Mouse (Mus musculus) embryo, embryonic 11 days (tissue): Measurements from ENCODE around the gene Prss38.

ENCODE experiments used
- DNase-seq: peaks from one replicate; pipeline ENCODE4 v3.0.0-alpha.2; 2015

Gene Prss38

DNA sequence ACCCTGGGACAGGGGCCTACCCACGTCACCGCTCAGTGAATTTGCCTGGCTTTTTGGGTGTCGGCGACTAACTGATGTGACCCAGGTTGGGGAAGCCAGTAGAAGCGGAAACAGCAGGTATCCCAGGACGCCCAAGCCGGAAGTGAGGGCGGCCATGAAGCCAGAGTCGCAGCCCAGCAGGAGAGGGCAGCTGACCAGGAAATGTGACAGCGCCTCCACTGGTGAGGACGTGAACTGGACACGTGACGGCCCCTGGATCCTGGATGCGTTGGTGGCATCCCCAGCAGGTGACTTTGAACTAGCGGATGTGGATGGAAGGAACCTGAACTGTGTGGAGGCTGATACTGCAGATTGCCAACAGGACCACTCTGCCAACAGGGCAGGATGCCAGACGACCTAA, at the start of gene Prss38:
Gene Prss38, minus strand, starts transcription at position 183 of the 400 bp plus-strand sequence.
- no peak for DNase-seq

DNA sequence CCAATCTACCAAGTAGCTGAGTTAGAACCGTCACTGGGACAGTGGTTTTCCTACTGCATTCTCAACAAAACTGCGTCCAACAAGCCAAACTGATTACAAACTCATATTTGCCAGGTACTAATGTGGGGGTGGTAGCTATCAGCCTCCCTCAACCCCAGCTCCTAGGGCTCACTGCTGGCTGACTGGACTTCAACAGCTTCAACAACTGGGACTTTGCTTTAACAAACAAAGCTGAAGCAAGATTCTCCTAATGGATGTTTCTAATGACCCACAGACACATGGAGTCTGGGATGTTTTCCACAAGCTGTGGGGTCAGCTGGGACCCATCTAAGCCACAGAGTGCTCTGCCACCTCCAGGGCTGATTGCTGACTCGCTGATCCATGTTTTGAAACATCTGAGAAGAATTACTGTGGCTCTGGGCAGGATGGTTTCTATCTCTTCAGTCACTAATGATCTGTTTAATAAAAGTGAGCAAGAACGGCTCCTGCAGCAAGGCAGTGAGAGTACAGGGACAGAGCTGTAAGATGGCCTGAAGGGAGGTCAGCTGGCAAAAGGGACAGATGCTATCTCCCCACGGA, 47.6 kb upstream of the Prss38 start:
- DNase-seq: no peak

DNA sequence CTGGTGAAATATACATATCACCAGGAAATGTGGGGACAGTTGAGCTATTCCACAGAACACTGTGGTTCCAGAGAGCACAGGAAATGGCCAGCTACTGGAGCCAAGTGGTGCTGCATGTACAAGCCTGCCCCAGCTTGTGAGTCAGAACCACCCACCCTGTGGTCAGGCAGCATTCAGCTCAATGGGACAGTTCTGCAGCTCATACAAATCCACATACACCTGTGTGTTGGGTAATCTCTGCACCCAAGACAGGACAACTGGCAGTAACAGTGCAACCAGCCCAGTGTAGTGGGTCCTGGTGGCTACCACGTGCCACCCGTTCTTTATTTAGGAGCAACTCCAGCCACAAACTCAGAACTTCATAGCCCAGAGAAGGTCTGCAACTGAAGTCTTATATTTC, 46.5 kb upstream of the Prss38 start:
- DNase-seq: no peak

DNA sequence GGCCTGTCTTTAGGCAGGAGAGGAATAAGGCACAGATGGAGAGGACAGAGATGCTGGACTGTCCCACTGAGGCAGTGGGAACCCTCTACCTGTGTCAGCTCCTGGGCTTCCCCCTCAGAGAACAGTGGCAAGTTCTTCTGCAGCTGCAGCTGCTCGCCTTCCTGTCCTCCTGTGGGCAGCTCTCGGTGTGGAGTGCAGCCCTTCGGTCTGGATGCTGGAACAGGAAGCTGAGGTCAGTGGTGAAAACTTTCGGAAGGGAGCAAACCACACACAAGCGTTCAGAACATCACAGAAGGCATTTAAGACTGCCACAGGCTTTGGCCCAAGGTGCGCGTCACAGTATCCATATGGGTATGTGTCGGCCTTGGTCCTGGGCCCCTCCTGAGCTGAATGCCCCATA, 46.0 kb upstream of the Prss38 start:
- DNase-seq: no peak

DNA sequence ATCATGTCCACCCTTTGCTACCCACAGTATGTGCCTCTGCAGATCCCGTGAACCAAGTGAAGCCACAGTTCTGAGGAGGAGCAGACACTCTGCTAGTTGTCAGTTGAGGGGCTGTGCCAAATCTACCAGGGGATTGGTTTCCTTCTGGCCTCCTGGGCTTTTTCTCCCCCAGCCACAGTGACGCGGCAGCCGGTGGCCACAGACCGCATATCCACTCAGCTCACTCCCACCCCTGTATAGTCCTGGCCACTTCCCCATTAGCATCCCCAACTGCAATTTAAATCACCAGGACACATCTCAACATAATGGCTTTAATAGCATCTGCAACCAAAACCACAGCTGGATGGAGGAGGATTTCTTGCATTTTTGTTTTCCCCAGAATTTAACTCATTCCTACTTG, 43.3 kb upstream of the Prss38 start:
- DNase-seq: no peak

DNA sequence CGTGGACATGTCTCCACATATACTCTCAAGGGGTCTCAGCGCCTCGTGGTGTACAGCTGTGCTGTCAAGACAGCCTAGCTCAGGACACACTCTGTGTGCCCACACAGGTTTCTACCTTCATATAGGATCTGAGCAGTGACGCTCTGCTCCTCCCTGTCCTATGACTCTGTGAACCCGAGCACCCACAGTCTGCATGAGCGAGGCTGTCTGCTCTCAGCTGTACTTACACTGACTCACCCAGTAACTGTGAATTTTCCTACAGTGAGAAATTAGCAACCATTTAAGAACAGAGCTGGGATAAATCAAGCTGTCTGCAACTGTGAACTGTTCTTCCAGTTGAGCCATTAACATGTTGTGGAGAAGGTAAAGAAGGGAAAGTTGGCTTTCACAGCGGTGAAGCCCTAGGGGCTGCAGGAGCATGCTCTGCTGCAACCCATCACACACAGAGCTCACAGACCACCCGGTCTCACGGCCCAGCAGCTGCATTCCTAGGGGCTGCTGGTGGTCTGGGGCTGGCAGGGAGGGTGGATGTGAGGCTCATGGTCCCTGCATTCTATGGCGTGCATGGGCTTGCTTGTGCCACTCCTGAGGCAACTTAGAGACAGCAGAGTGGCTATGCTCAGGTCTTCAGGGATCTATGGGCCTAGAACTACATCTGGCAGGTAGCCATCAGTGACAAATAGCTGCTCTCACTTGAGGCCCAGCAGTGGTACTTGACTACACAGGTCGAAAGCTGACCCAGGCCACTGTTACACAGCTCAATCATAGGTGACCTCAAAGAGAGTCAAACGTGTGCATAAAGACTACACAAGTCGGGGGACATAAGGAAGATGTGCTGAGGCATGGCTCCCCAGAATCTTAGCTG, 37.8 kb upstream of the Prss38 start:
- DNase-seq: no peak

DNA sequence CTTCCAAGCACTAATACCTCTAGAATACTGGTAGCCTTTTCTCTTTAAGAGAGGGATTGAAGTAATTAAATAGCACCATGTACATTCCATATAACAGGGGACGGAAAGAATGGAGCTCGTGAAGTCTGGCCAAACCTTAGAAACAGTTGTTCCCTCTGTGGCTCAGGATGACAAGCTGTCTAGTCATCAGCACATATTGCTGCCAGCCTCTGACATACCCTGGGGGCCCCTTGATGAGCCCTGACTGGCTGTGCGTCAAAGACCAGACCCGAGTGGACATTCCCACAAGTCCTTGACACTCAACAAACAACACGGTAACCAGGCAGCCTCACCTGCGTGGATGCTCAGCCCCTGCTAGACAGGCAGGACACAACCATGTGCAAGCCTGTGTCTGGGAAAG, 36.6 kb upstream of the Prss38 start:
- no peak for DNase-seq

DNA sequence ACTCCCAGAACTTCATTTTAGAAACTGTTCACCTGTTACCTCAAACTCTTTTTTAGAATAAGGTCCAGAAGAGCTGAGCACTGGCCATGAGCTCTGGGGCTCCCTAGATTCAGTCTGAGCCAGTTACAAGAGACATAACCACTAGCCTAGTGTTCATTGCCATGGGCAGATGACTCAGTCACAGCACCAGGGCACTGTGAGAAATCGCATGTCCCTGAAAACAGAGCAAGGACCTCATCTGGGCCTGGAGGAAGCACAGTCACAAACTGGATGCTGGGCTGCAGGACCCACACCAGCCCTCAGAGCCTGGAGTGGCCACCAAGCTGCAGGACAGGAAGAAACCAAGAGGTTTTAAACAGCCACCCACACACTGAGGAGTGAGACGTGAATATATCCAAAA, 35.4 kb upstream of the Prss38 start:
- DNase-seq: no peak

DNA sequence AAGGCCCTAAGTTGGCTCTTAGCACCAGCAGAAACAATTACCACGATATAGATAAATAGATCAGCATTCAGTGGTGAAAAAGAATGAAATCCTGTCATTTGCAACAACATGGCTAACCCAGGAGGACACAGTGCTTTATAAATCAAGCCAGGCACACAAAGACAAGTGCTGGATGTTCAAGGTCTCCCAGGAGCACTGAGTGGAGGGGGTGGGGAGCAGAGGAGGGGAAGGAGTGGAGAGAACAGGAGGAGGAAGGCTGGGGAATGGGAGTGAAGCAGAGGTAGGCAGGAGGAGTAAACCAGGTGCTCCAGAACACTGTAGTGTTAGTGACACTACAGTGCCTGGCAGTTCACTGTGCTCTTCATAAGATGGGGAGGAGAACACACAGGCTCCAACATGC, 30.3 kb upstream of the Prss38 start:
- no peak for DNase-seq

DNA sequence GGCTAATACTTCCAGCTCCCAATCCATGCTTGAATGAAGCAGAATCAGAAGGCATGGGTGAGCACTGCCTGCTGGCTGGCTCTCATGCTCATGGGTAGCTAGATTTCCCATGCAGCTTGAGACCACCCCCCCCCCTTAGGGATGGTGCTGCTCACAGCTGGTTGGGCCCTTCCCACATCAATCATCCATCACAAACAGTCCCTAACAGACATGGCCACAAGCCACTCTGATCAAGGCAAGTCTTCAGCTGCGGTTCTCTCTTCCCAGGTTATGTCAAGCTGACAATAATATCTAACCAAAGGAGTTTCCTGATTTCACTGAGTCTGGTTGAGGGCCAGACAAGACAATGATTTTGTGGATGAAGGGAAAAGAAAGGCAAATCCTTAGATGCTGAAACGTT, 25.4 kb upstream of the Prss38 start:
- DNase-seq: no peak

DNA sequence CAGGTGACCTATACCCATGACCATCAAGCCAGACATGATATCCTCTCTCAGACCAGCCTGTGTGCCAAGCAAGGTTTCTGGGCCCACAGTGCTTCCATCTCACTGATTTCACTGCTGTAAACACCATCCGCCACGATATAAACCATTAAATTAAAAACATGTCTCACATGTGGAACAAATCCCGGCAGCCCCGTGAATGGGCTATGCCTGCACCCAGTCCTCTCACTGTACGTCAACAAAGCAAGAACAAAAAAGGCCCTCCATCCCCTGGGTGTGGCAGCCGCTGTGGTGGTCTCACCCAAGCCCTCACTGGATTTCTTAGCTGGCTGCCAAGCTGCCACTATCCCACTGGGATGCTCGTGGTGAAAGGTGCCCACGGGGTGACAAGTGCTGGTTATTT, 24.4 kb upstream of the Prss38 start:
- DNase-seq: peak; percentile 19

DNA sequence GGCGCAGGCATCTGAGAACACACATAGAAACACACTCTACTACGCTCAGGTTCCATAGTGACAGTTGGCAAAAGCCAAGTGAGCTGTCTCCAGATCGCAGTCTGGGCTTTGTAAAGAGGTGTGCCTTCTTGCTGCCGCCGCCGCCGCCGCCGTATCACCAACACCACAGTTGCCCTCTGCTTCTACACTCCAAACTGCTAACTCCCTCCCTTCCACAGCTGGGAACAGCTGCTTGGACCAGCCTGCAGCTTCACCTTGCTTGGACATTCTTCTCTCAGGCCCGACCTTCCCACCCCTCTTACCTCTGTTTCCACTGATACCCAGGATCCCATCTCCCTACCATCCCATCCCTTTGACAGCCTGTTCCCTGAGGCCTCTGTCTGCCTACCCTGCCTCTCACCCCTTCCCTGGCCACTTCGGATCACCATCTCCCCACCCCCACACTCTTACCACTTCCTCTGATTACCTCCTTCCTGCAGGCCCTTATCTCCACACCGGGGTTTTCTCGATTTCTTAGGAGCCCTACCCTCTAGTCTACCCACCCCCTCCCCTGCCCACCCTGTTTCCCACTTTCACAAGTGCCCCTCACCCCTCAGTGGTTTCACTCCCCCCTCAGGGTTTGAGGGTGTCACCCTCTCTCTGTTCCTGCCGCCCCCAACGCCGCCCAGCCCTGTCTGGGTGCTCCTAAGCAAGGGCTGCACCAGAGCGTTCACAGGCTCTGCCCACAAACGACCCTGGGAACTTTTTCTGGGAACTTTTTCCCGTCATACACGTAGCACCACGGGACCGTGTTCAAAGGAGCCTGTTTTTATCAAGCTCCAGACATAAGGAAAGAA, 22.3 kb upstream of the Prss38 start:
- peak; percentile 62 for DNase-seq

DNA sequence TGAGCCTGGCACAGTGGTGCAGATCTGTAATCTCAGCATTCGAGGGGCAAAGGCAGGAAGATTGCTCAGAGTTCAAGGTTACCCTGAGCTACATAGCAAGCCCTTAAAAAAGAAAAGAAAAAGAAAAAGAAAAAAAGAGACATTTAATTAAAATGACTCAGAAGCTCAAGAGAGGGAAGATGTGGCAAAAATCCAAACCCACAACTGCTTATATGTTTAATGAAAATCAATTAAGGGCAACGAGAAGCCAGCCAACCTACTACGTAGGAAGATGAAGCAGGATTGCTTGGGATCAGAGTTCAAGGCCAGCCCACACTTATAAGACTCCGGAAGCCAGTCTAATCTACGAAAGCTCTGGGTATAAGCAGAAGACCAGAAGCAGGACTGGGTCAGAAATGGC, 19.0 kb upstream of the Prss38 start:
- DNase-seq: no peak

DNA sequence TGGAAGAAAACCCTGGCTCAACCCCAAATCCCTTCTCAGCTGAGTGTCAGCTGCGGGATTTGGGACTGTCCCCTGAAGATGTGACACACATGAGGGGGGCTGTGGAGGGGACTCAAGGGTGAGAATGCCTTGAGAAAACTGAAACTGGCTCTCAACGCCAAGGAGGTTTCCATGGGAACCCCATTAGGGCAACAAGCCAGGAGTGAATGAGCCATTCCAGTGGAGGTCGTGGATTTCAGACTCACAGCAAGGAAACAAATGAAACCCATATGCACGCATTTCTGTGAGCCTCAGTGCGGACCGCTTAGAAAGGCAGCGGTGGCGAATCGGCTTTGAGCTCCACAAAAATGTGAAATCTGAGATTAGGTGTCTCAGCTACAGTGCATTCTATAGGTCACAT, 18.1 kb upstream of the Prss38 start:
- DNase-seq: peak; percentile 84

DNA sequence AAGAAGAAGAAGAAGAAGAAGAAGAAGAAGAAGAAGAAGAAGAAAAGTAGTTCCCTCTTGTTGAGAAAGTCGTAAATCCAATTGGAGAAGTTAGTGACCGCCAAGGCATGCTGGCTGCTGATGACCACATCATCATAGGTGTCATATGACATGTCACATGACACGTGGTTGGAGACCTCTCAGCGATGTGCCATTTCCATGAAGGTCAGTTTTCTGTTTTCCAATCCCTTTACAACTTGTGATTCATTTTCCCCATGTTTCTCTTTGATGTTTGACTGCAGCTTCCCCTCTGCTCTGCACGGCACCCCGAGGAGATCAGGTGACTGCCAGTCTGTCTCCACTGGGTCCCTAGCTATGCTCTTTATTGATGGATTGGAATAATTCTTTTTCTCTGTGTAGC, 16.8 kb upstream of the Prss38 start:
- no peak for DNase-seq

DNA sequence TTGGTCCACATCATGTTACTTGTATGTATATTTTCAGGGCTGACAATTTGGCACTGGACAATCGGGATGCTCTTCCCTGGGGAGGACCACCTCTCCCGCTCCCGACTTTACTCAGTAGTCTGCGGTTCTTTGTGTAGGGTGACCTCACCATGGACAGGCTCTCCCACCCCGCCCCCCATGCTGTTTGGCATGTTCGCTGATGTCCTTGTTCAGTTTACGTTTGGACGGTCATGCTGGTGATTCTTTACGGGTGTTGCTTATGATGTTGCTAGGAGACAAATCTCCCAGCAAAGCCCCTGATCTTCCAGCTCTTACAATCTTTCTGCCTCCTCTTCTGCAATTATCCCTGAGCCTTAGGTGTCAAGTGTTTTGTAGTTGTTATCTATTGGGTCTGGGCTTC, 15.0 kb upstream of the Prss38 start:
- no peak for DNase-seq

DNA sequence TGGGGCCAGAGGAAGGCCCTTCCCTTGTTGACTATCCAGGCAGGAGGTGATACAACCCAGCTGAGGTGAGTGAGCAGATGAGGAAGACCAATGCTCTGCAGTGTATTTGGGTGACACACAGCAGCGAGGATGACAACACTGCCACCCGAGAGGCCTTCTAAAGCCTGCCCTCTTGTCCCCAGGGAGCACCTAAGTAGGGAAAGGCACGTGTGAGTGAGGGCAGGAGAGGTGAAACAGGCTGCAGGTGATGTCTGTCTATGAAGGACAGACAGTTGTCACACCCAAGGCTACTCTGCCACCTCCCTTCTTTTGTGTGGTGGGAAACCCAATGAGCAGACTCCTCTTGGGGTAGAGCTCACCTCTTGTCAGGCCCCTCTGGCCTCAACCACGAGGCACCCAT, 14.2 kb upstream of the Prss38 start:
- no peak for DNase-seq

DNA sequence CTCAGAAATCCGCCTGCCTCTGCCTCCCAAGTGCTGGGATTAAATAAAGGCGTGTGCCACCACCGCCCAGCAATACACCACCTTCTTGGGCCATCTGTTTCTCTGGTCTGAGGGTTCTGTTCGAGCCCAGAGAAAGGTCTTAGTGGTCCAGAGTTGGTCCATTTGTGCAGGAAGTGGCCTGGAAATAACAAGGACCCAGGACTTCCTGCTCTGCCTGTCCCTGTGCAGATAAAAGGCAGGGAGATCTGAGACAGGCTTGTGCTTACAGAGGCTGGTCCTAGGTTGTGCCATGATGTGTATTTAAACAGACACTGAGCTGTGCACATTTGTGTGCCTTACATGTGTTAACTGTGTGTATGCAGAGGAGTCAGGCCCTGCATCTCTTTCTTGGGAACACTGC, 13.3 kb upstream of the Prss38 start:
- DNase-seq: no peak

DNA sequence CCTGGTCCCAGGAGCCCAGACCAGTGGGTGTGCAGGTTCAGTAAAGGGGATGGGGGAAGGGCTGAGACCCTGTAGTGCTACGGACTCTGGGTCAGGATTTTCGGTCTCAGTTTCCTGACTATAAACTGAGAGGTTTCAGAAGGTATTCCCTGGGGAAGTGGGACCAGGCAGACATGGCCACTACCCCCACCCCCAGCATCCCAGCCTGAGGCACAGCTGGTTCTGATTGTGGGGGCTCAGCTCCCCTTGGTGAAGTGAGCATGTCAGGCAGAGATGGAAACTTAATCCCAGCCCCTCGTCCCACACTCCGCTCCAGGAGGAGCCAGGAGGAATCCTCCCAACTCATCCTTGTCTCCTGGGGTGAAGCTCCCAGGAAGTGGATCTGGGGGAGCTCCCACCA, 12.0 kb upstream of the Prss38 start:
- DNase-seq: peak; percentile 29

DNA sequence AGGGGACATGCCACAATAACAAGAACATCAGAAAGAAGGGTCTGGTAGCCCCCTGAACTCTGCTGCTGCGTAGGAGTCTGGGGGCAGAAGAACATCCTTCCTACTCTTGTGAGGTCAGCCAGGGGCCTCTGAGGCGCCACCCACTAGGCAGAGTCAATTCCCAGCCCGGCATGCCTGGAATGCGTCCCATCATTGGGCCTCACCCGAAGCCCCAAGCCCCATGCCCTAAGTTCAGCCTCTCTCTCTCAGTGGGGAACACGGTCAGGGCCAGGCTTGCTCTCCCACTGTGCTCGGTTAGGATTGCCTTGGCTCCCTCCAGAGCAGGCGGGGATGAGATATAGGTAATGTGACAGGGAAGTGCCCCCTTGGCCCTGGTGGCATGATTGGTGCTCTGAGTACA, 9.7 kb upstream of the Prss38 start:
- peak; percentile 66 for DNase-seq

DNA sequence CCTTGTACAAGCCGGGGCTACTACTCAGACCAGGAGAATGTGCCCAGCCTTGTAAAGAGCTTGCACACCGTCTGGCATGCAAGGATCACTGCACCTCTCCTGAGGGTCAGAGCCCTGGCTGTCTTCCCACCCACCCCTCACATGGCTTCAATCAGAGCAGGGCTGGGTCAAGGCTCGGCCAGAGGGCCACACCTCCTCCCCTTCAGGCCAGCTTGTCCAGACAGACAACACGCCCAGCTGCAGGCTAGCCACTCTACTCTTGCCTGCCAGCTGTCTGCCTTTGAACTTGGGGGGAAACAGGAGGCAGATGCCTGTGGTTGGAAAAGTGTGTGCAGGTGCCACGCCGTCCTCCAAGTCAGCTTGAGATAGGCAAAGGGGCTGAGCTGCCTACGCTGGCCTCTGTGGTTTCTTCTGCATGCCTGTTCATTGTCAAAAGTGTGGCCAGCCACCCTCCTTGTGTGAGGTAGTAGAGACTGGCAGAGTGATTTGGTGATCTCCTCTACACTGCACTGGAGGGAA, 9.0 kb upstream of the Prss38 start:
- DNase-seq: peak; percentile 72

DNA sequence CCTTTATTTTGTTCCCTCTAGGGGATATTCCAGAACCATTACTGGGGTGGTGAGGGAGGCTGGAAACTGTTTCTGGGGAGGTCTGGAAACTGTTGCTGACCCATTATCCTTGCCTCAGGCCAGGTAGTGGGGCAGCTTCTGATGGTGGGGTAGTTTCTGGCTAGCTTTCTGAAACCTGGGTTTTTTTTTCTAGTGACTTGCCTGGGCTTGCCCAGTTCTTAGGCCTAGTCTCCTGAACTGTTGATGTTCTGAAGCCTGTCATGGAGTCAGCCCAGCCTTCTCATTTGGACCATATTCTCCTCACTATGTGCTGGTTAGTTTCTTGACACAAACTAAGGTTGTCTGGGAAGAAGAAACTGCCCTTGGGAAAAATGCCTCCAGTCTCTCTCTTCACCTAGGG, 4.1 kb upstream of the Prss38 start:
- no peak for DNase-seq

DNA sequence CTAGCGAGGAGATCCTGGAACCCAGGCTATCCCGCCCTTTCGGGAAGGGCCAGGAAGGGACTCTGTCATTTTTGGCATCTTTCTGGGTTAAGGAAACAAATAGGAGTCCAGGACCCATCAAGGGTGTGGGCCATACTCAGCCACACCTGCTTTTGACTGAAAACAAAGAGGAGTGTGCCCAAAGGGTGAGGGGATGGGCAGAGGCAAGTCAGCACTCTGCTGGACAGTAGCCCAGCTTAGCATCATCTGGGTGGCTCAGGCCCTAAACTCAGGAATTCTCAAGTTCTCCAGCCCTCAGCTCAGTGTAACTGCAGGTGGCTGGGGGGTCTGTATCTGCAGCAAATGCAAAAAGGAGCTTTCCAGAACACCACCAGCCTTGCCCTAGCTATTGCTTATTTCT, 2.5 kb upstream of the Prss38 start:
- no peak for DNase-seq

DNA sequence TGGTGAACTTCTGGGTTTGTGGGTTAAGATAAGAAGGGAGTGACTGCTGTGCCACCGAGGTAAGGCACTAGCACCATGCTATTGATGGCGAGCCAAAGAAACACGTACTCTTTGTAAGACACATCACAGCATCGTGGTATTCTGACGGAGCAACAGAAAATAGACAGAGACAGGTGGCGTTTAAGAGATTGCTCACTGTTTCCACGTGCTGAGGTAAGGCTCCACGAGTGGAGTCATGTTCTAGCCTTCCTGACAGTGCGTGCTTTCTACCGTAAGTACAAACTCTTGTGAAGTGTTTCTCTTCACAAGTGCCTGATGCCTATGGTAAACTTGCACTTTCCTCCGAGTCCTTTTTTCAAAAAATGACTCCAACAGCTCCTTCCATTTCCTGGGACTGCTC, 5.6 kb downstream of the Prss38 start:
- no peak for DNase-seq
